Mouse (Mus musculus) left cerebral cortex, postnatal 4 days (tissue): Measurements from ENCODE around the gene Rabgap1. TPM values are rescaled to one million over a fixed set of nuclear protein-coding genes. Genes with fewer than 3 reads are reported as not detected.
A peak's percentile ranks its signal among the peaks of the same experiment; 100 is the strongest.

ENCODE experiments used
- DNase-seq: peaks from one replicate; pipeline ENCODE4 v3.0.0-alpha.2; 2022
- intact Hi-C: fragments of 180-260 bp; cut with DNase I; formaldehyde crosslinking; loops from one replicate; pipeline ENCODE4 v1.15.1; 2025
- total RNA-seq, 2 experiments: library from RNA; stranded (reverse); gene quantifications; 2 replicates each; pipeline ENCODE4 v1.2.3; 2021

The Rabgap1 gene
- total RNA-seq, 2 experiments from 2014 or later = 111 to 115 TPM

GRCm38 (mm10) chr2:37511134-37511901 lies 68.2 kb downstream of the Rabgap1 start:
- DNase-seq = no peak
- intact Hi-C loops = no loop called here

GRCm38 (mm10) chr2:37516030-37516710 lies 73.1 kb downstream of the Rabgap1 start, which contains the start of gene Gpr21:
Gpr21 (plus strand) TSS chr2:37516332.
- no peak for DNase-seq
- intact Hi-C loops = loop anchor here (5.0 kb wide), 1 partner anchor 256 kb away; no protein-coding TSS in a partner anchor

GRCm38 (mm10) chr2:37516922-37517462 lies 73.9 kb downstream of the Rabgap1 start:
- intact Hi-C loops = loop anchor here (5.0 kb wide), 1 partner anchor 255 kb away; no protein-coding TSS in a partner anchor
- DNase-seq = peak; percentile 13

GRCm38 (mm10) chr2:37518561-37519285 lies 75.6 kb downstream of the Rabgap1 start:
- intact Hi-C loops = loop anchor here (5.0 kb wide), 1 partner anchor 254 kb away; no protein-coding TSS in a partner anchor
- DNase-seq = no peak

GRCm38 (mm10) chr2:37519286-37519640 lies 76.2 kb downstream of the Rabgap1 start:
- DNase-seq = no peak
- intact Hi-C loops = loop anchor here (5.0 kb wide), 1 partner anchor 253 kb away; no protein-coding TSS in a partner anchor

- intact Hi-C loops = no loop called here
Observed at GRCm38 (mm10) chr2:37527587-37527986, 84.5 kb downstream of the Rabgap1 start.

GRCm38 (mm10) chr2:37529397-37529796 lies 86.3 kb downstream of the Rabgap1 start:
- intact Hi-C loops = no loop called here
- no peak for DNase-seq

More at GRCm38 (mm10) chr2:37527587-37527986, 84.5 kb downstream of the Rabgap1 start:
- DNase-seq = no peak

- DNase-seq = no peak
- intact Hi-C loops = no loop called here
Observed at GRCm38 (mm10) chr2:37530766-37531165, 87.7 kb downstream of the Rabgap1 start.

- DNase-seq = no peak
- intact Hi-C loops = no loop called here
Observed at GRCm38 (mm10) chr2:37531639-37532038, 88.6 kb downstream of the Rabgap1 start.

GRCm38 (mm10) chr2:37549346-37550012 lies 106.4 kb downstream of the Rabgap1 start:
- DNase-seq = no peak
- intact Hi-C loops = no loop called here

GRCm38 (mm10) chr2:37556366-37556765 lies 113.3 kb downstream of the Rabgap1 start:
- DNase-seq = no peak
- intact Hi-C loops = no loop called here

GRCm38 (mm10) chr2:37565579-37565978 lies 122.5 kb downstream of the Rabgap1 start:
- intact Hi-C loops = no loop called here
- no peak for DNase-seq

GRCm38 (mm10) chr2:37566035-37566434 lies 123.0 kb downstream of the Rabgap1 start:
- no peak for DNase-seq
- intact Hi-C loops = no loop called here

- peak; percentile 40 for DNase-seq
- intact Hi-C loops = no loop called here
Observed at GRCm38 (mm10) chr2:37569888-37570287, 126.8 kb downstream of the Rabgap1 start.

GRCm38 (mm10) chr2:37570703-37571102 lies 127.6 kb downstream of the Rabgap1 start:
- intact Hi-C loops = no loop called here
- DNase-seq = no peak

- intact Hi-C loops = no loop called here
- no peak for DNase-seq
Observed at GRCm38 (mm10) chr2:37572141-37572540, 129.1 kb downstream of the Rabgap1 start.

GRCm38 (mm10) chr2:37576661-37577060 lies 133.6 kb downstream of the Rabgap1 start:
- no peak for DNase-seq
- intact Hi-C loops = no loop called here

- DNase-seq = no peak
- intact Hi-C loops = no loop called here
Observed at GRCm38 (mm10) chr2:37578185-37578584, 135.1 kb downstream of the Rabgap1 start.

GRCm38 (mm10) chr2:37587919-37588318 lies 144.8 kb downstream of the Rabgap1 start:
- DNase-seq = no peak
- intact Hi-C loops = no loop called here
